Mouse (Mus musculus) liver, embryonic 13.5 days (tissue): ENCODE data around the gene Parva. TPM values are rescaled to one million over a fixed set of nuclear protein-coding genes. Genes with fewer than 3 reads are reported as not detected.

Source experiments
- ATAC-seq: fragments of 200-750 bp; cut with Nextera tagmentation; 2 replicates; pipeline ENCODE4 v1.8.0; 2017; ENCODE audit warnings: low read depth, mild to moderate bottlenecking, moderate number of reproducible peaks, moderate library complexity
- DNase-seq: peaks from one replicate; pipeline ENCODE4 v3.0.0; 2022
- H3K27ac ChIP-seq: fragments of 300-500 bp; sonication (generic); 2 replicates; pipeline ENCODE4 v1.5.1; 2015; ENCODE audit warnings: moderate library complexity, mild to moderate bottlenecking, inconsistent platforms
- H3K27me3 ChIP-seq: fragments of 300-500 bp; sonication (generic); 2 replicates; pipeline ENCODE4 v1.6.1; 2015; ENCODE audit warnings: mild to moderate bottlenecking, inconsistent platforms
- H3K36me3 ChIP-seq: fragments of 300-500 bp; sonication (generic); 2 replicates; pipeline ENCODE4 v1.6.1; 2015; ENCODE audit warnings: mild to moderate bottlenecking, inconsistent platforms
- H3K4me1 ChIP-seq: fragments of 300-500 bp; sonication (generic); replicated peaks from 2 replicates; pipeline ENCODE4 v1.6.1; 2015; ENCODE audit warnings: inconsistent platforms
- H3K4me2 ChIP-seq: fragments of 300-500 bp; sonication (generic); 2 replicates; pipeline ENCODE4 v1.6.1; 2015; ENCODE audit warnings: inconsistent platforms, mild to moderate bottlenecking, moderate library complexity
- H3K4me3 ChIP-seq: fragments of 300-500 bp; sonication (generic); replicated peaks from 2 replicates; pipeline ENCODE4 v1.5.1; 2015; ENCODE audit warnings: mild to moderate bottlenecking, inconsistent platforms
- H3K9ac ChIP-seq: fragments of 300-500 bp; sonication (generic); 2 replicates; pipeline ENCODE4 v1.6.1; 2015; ENCODE audit warnings: mild to moderate bottlenecking, inconsistent platforms
- H3K9me3 ChIP-seq: fragments of 300-500 bp; sonication (generic); replicated peaks from 2 replicates; pipeline ENCODE4 v1.6.1; 2016; ENCODE audit warnings: inconsistent platforms
- WGBS: fragments of 180-500 bp; shearing (Covaris S2); methylation state at CpG from one replicate; pipeline ENCODE4 v1.1.7; 2015; ENCODE audit not compliant: insufficient replicate concordance; 5-methylcytosine and 5-hydroxymethylcytosine counted together
- polyA plus RNA-seq: library from polyadenylated mRNA; unstranded; fragments of >200 nt; fragmentation: Nextera tagmentation; extraction: Ambion mirVana; gene quantifications from 2 replicates; pipeline ENCODE4 v1.2.1, GENCODE M21; 2015

Parva gene
- 8.1 and 9.8 TPM in 2 replicates for polyA plus RNA-seq

GRCm38 (mm10) chr7:112427357-112428157, at the start of gene Parva:
Parva (plus strand) TSS chr7:112427505.
- WGBS = 2% methylated on average over 47 of the region's 49 CpGs
- peak within 1 kb of the TSS; percentile 54 for H3K4me2 ChIP-seq
- H3K9me3 ChIP-seq = no peaks in the 10 kb centered on the region
- H3K4me1 ChIP-seq = no peaks in the 10 kb centered on the region
- H3K27ac ChIP-seq = peak within 1 kb of the TSS; percentile 56
- ATAC-seq (no peak), DNase-seq (no peak)
- no peaks in the 10 kb centered on the region for H3K36me3 ChIP-seq
- H3K27me3 ChIP-seq = peaks cover 29% of the 10 kb centered on the region
- H3K9ac ChIP-seq = peak within 1 kb of the TSS; percentile 59
- H3K4me3 ChIP-seq = peak within 1 kb of the TSS; percentile 50

DNA sequence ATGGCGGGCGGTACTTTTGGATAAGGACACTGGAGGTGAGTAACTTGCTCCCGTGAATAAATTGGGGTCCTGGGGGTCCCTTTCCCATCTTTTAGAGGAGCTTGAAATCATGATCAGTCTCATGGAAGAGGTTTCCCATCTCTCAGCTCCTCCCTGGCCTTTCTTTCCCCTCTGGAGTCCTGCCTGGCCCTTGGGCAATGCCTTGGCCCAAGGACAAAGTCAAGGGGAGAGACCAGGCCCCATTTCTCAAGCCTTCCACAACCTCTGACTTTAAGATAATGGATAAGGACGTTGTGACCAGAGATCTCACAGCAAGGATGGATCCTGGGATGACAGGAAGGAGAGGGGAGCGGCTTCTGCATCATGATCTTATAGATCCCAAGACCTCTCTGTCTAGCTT, 49.2 kb upstream of the Parva start:
- H3K4me1 ChIP-seq = 0 out of 2 replicates have a peak, but pooled peaks cover 3% of the 10 kb centered on the region
- H3K27ac ChIP-seq = no peak overlapping the region
- H3K9me3 ChIP-seq = no peaks in the 10 kb centered on the region
- no peaks in the 10 kb centered on the region for H3K36me3 ChIP-seq
- no peak for ATAC-seq
- H3K4me3 ChIP-seq = no peak overlapping the region
- no peak overlapping the region for H3K9ac ChIP-seq
- WGBS = 64% methylated on average over 5 of the region's 5 CpGs
- no peaks in the 10 kb centered on the region for H3K27me3 ChIP-seq
- no peak overlapping the region for H3K4me2 ChIP-seq
- no peak for DNase-seq

GRCm38 (mm10) chr7:112378476-112378875, 48.8 kb upstream of the Parva start:
- no peak for ATAC-seq
- no peak for DNase-seq
- Histone ChIP-seq H3K4me2 (no peak overlapping the region), H3K27ac (no peak overlapping the region), H3K9ac (no peak overlapping the region), H3K4me3 (no peak overlapping the region), H3K36me3 (no peaks in the 10 kb centered on the region), H3K27me3 (no peaks in the 10 kb centered on the region), H3K4me1 (0 out of 2 replicates have a peak, but pooled peaks cover 3% of the 10 kb centered on the region), H3K9me3 (no peaks in the 10 kb centered on the region)
- 62% methylated on average over 5 of the region's 5 CpGs for WGBS

GRCm38 (mm10) chr7:112386521-112386920, 40.8 kb upstream of the Parva start:
- no peak for ATAC-seq
- Histone ChIP-seq H3K4me1 (0 out of 2 replicates have a peak, but pooled peaks cover 5% of the 10 kb centered on the region), H3K27ac (no peak overlapping the region)

GRCm38 (mm10) chr7:112387876-112388275, 39.4 kb upstream of the Parva start:
- no peak overlapping the region for H3K4me3 ChIP-seq
- H3K27me3 ChIP-seq = peaks cover 7% of the 10 kb centered on the region; the same call in 1 of the 2 replicates
- H3K27ac ChIP-seq = no peak overlapping the region
- no peak for DNase-seq
- H3K4me2 ChIP-seq = no peak overlapping the region
- H3K36me3 ChIP-seq = no peaks in the 10 kb centered on the region
- H3K4me1 ChIP-seq = 0 out of 2 replicates have a peak, but pooled peaks cover 5% of the 10 kb centered on the region
- no peak overlapping the region for H3K9ac ChIP-seq
- H3K9me3 ChIP-seq = no peaks in the 10 kb centered on the region
- ATAC-seq = no peak
- 49% methylated on average over 5 of the region's 5 CpGs for WGBS

More at GRCm38 (mm10) chr7:112386521-112386920, 40.8 kb upstream of the Parva start:
- Histone ChIP-seq H3K36me3 (no peaks in the 10 kb centered on the region), H3K27me3 (peaks cover 4% of the 10 kb centered on the region; the same call in 1 of the 2 replicates), H3K4me2 (no peak overlapping the region), H3K9me3 (no peaks in the 10 kb centered on the region), H3K4me3 (no peak overlapping the region), H3K9ac (no peak overlapping the region)
- WGBS = 40% methylated on average over 5 of the region's 5 CpGs
- no peak for DNase-seq

DNA sequence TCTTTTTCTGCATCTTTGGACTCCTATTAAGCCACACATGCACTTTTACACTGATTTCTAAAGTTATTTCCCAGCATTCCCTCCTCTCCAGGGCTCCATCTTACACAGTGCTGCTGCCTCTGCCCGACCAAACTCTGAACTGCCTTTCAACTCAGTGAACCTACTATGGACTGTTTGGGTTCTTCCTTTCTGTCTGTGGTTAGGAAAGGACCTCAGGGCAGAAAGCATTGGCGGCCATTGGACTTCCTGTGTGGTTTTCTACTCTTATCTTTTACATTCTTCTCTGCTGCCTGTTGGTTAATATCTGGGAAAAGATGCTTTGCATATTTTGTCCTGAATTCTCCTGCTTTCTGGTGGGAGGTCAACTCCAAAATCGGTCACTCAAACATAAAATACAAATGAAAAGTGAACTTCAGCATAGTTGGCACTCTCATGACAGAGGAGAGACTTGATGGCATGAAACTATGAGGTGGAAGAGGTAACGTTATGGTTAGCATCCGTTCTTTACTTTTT, 38.9 kb upstream of the Parva start:
- no peaks in the 10 kb centered on the region for H3K36me3 ChIP-seq
- 26% methylated on average over 5 of the region's 5 CpGs for WGBS
- H3K4me3 ChIP-seq = no peak overlapping the region
- no peaks in the 10 kb centered on the region for H3K9me3 ChIP-seq
- H3K4me1 ChIP-seq = 0 out of 2 replicates have a peak, but pooled peaks cover 5% of the 10 kb centered on the region
- no peak for ATAC-seq
- no peak for DNase-seq
- H3K27me3 ChIP-seq = peaks cover 7% of the 10 kb centered on the region; the same call in 1 of the 2 replicates
- H3K4me2 ChIP-seq = no peak overlapping the region
- H3K9ac ChIP-seq = no peak overlapping the region
- no peak overlapping the region for H3K27ac ChIP-seq

DNA sequence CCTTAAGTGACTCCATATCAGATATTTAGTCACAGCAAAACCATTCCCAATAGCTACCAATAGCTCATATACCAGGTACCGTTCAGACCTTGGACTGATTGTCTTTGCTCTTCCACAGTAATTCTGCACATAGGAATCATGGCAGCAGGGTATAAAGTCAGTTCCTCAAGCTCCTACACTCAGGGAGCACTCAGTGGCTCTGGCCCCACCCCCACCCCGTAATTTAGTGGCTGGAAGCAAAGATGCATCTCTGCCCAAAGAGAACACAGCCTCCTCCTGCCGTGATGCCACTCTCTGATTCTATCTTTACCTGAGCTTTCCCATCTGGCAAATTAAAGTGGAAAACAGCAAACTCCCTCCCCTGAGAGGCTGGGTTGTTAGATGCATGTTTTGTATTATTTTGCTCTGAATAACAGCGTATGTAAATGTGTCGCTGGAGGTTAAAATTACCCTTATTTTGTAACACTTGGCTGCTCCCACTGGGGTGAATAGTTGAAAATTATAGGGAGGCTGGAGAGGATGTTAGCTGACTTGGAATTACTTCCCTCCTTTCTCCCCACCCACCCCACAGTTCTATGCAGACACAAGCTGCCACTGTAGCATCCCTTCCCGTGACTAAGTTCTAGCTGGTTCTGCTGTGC, 37.6 kb upstream of the Parva start:
- 0 out of 2 replicates have a peak, but pooled peaks cover 5% of the 10 kb centered on the region for H3K4me1 ChIP-seq
- peaks cover 7% of the 10 kb centered on the region; the same call in 1 of the 2 replicates for H3K27me3 ChIP-seq
- 47% methylated on average over 6 of the region's 6 CpGs for WGBS
- no peaks in the 10 kb centered on the region for H3K9me3 ChIP-seq
- no peak overlapping the region for H3K4me3 ChIP-seq
- H3K4me2 ChIP-seq = no peak overlapping the region
- no peak overlapping the region for H3K9ac ChIP-seq
- no peak for ATAC-seq
- 0 out of 2 replicates have a peak overlapping the region, but pooled peaks have one; percentile 13 for H3K27ac ChIP-seq
- no peak for DNase-seq
- H3K36me3 ChIP-seq = no peaks in the 10 kb centered on the region

DNA sequence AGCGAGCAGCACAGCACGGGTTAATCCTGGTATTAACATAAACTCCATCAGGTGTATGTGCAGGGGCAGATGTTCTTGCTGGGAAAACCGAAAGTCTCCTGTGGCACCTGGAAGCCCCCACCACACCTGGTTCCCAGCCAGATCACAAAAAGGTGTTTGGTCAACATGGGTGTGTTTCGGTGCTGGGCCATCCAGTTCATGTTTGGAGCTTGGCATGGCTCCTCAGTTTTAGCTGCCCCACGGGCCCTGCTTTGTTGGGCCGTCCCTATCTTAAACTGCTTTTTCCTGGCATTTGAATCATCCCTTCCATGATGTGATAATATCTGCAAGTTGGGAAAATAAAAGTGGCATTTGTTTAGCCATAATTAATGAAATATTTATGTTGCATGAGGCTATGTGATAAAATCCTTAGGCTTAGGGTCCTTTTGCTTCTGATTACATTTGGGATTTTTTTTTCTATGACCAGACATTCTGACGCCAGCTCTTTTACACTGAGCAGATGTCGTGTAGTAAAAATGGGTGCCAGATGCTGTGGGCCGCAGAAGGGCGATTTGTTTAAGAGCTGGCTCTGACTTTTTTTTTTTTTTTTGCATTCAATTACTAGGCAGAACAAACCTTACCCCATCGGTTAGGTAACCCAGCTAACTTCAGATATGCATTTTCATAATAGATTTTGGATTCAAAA, 36.9 kb upstream of the Parva start:
- Histone ChIP-seq H3K27me3 (peaks cover 7% of the 10 kb centered on the region; the same call in 1 of the 2 replicates), H3K36me3 (no peaks in the 10 kb centered on the region), H3K4me1 (0 out of 2 replicates have a peak, but pooled peaks cover 5% of the 10 kb centered on the region), H3K9ac (no peak overlapping the region), H3K27ac (0 out of 2 replicates have a peak overlapping the region, but pooled peaks have one; percentile 13), H3K9me3 (no peaks in the 10 kb centered on the region), H3K4me3 (no peak overlapping the region), H3K4me2 (no peak overlapping the region)
- ATAC-seq = no peak
- no peak for DNase-seq
- 47% methylated on average over 11 of the region's 11 CpGs for WGBS

- Histone ChIP-seq H3K9ac (no peak overlapping the region), H3K36me3 (no peaks in the 10 kb centered on the region), H3K4me2 (no peak overlapping the region), H3K4me1 (0 out of 2 replicates have a peak, but pooled peaks cover 5% of the 10 kb centered on the region), H3K27ac (no peak overlapping the region), H3K9me3 (no peaks in the 10 kb centered on the region), H3K4me3 (no peak overlapping the region), H3K27me3 (peaks cover 7% of the 10 kb centered on the region; the same call in 1 of the 2 replicates)
- WGBS = 32% methylated on average over 6 of the region's 6 CpGs
- ATAC-seq = no peak
- no peak for DNase-seq
These were observed 36.2 kb upstream of the Parva start for GRCm38 (mm10) chr7:112390937-112391605.

- H3K9ac ChIP-seq = no peak overlapping the region
- ATAC-seq = no peak
- no peaks in the 10 kb centered on the region for H3K27me3 ChIP-seq
- H3K9me3 ChIP-seq = no peaks in the 10 kb centered on the region
- H3K36me3 ChIP-seq = no peaks in the 10 kb centered on the region
- no peak overlapping the region for H3K4me3 ChIP-seq
- no peaks in the 10 kb centered on the region for H3K4me1 ChIP-seq
- 62% methylated on average over 3 of the region's 3 CpGs for WGBS
- no peak for DNase-seq
- H3K27ac ChIP-seq = no peak overlapping the region
- no peak overlapping the region for H3K4me2 ChIP-seq
These were observed 29.5 kb upstream of the Parva start for GRCm38 (mm10) chr7:112397786-112398185.
